Mouse (Mus musculus) right cerebral cortex, postnatal 10 days (tissue): Measurements from ENCODE around the gene Pigb.
"Not testable (repeated sequence)": the region's sequence is repeated elsewhere in the genome, so short reads cannot be mapped to it uniquely, and the experiment has no call there.

Experiments used
- DNase-seq, 2 experiments: peaks; one replicate each; pipeline ENCODE4 v3.0.0; 2021; ENCODE audit warnings: low spot score in 2 of 2

Pigb gene

DNA sequence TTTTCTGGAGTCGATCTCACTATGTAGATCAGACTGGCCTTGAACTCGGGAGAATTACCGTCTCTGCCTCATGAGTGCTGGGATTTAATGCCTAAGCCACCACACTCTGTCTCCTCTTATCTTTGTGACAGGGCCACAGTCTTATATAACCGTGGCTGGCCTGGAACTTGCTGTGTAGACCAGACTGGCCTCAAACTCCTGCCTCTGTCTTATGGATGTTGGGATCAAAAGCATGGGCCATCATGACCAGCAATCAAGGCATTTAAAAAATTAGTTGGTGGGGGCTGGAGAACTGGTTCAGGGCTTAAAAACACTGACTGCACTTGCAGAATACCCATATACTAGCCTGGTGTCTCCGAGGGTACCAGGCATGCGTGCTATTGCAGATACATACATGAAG is at the start of gene Pigb:
Gene Pigb, minus strand, starts transcription at position 299 of the 400 bp plus-strand sequence.
- no peak for DNase-seq

DNA sequence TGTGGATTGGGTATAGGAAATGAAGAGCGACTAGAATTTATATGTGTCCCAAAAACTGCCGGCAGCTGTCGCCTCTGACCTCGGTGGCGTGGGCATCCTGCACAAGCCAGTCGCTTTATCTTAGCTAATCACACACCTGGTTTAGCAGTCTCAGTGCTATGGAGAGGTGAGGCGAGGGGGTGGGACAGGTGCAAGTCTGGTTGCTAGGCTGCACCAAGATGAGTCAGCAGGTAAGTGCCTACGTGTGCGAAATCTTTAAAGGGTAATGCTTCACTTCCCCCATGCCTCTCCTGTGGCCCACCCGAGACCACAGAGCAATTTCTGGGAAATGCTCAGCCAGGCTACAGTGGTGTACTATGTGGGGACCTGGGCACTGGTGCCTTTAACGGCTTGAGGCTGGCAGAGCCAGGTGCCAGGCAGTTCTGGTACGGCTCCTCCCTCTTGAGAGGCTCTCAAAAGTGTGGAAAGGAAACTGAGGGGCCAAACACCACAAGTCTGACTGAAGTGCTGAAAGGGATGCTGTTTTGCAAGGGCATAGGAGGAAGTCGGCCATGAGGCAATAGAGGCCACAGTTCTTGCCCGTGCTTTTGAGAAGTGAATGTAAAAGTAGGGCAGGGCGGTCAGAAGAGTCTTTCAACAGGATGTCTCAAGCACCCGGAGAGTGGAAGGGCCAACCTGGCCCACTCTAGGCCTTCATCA is 49.2 kb upstream of the Pigb start:
- DNase-seq, result peak in 1 of 2 experiments; percentile 29

DNA sequence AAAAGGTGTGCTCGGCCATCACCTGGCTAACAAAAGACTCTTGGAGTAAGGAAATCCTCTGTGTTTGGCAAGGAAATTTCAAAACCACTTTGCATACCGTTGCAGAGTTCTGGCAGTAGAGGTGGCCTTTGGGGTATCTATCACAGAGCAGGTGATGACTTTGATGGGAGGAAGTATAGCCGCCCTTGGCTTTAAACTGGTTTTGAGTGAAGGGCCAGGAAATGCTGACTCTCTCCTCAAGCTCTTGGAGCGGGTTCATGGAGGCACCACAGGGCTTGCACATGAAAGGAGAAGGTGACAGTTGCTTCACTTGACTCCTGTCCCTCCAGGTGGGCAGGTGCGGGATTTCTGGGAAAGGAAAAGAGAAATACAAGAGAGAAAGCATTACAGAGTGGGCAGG is 47.4 kb upstream of the Pigb start:
- no peak for DNase-seq

DNA sequence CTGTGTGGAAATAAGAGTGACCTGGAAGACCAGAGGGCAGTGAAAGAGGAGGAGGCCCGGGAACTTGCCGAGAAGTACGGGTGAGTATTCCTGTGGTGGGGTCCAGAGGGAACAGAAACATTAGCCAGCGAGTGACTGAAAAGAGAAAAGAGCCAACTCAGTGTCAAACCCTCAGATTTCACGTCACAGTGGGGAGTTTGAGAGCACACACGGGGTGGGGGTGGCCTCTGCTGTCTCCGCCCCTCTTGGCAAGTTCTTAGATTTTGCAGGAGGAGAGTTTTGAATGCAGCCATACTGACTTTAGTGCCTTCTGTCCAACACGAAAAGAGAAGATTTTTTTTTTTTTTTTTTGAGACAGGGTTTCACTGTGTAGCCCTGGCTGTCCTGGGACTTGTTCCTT is 46.9 kb upstream of the Pigb start:
- no peak for DNase-seq

DNA sequence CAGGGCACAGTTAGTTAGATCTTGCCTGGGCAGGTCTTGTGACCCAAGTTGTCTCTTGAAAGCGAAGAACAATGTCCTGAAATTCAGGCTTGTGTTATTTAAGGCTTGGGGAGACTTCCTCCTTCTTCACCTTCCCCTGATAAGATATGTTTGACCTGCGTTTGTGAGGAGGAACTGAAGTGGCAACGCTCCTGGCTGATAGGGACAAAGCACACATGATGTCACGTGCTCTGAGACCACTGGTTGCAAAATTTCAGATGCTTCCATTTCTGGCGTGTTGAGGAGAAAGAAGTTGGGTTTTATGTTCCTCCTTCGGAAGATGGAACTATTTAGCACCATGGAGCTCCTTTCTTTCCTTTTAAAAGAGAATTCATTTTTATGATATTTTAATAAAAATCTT is 45.7 kb upstream of the Pigb start:
- DNase-seq, result no peak

DNA sequence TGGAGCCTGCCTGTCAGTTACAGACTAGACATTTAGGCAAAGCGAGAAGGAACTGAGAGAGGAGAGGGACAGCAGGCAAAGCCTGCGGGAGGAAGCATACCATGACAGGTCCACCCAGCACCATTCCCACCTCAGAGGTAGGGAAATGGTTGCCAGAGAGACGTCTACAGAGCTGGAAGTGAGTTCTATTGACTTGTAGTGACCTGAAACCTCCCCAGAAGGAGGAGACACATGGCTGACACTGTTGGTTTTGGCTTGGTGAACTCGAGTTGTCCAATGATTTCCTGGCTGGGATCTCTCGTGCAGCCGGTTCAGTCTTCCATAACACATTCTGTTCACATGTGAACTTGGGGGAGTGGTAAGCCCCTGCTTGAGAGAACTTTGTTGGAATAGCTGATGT is 43.8 kb upstream of the Pigb start:
- DNase-seq, result no peak

DNA sequence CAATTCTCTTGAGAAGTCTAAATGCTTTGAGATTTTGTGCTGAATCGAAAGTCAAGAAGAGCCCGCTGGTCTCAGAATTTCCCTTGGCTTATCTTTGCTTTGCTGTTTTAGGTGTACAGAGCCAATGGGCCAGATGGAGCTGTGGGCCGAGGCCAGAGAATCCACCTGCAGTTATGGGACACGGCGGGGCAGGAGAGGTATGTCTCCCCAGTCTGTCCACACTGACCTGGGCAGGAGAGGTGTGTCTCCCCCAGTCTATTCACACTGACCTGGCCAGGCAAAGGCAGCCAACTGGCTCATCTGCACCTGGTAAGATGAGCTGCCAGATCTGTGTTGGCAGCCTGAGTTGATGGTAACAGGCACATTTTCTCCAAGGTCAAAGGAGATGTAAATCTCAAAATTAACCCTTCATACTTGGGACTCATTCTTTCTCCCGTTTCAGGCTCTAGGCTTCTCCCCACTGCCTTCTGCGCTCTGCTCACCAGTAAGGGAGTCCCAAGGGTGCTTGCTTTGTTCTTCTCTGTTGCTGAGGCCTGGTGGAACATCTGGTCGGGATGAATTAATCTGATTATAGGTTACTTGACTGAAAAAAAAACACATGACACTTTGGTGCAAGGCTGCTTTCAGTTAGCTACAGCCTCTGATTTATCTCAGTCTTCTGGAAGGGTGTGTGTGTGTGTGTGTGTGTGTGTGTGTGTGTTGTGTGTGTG is 42.3 kb upstream of the Pigb start:
- no peak for DNase-seq

DNA sequence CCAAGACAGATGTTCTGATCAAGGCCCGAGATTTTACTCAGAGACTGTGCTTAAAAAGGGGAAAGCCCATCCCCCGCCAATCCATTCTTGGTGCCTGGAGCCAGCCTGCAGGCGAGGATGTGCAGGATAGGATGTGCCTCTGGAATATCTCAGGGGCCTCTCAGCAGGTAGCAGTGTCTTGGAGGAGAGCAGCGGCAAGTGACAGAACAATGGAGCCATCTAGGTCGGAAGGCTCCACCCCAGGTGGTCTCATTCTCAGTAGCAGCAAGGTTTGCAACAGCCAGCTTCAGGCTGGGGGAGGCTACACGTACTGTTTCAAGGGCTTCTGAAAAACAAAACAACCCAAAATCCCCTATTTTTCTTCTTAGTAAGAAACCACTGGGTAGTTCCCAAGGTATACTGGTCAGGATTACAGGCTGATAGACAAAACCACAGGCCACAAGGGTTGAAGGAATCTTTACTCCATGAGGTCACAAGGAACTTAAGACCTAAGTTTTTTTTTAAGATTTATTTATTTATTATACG is 39.7 kb upstream of the Pigb start:
- peak in 1 of 2 experiments; percentile 38 for DNase-seq

DNA sequence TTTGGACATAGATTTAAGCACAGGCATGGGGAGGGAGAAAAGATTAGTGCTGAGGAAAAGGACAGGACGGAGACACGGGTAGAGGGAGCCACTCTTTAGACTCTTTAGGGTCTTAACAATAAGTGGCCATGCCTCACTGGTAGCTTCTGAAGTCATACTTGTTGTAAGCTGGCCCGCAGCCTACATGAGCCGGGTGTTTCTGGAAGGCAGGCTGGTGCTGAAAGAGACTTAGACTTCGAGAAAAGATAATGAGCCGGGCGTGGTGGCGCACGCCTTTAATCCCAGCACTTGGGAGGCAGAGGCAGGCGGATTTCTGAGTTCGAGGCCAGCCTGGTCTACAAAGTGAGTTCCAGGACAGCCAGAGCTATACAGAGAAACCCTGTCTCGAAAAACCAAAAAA is 39.2 kb upstream of the Pigb start:
- not testable (repeated sequence) for DNase-seq

DNA sequence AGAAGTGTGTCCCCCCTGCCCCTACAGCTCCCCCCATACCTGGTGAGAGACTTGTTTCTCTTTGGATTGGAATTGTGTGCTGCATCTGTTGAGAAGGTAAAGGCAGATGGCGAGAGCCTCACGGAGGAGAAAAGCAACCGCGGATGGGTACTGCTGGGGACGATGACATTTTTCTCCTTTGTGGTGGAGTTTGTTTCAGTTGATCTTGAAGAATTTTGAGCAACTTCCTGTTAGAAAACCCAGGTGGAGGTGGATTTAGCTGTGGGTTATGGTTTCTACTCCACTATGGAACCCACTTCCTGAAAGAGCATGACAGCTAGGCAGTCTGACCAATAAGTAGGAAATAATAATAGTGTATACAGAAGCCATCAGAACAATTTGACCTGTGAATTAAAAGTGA is 33.0 kb upstream of the Pigb start:
- no peak for DNase-seq

DNA sequence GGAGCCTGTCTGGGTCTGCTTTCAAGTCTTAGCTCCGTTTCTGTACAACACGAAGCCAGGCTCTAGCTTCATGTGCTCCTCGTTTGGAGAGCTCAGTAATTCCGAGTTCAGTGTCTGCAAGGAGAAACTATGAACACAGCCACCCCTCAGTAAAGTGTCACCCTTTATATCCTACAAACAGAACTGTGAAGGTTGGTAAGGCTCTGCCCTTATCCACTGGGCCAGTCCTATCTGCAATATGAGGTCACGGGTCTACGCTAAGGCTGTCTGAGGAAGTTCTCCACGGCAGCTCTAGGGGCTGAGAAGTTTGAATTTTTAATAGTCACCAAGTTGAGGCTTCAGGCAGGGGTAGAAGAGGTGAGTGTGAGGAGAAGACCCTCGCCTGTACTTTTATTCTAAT is 32.2 kb upstream of the Pigb start:
- no peak for DNase-seq

DNA sequence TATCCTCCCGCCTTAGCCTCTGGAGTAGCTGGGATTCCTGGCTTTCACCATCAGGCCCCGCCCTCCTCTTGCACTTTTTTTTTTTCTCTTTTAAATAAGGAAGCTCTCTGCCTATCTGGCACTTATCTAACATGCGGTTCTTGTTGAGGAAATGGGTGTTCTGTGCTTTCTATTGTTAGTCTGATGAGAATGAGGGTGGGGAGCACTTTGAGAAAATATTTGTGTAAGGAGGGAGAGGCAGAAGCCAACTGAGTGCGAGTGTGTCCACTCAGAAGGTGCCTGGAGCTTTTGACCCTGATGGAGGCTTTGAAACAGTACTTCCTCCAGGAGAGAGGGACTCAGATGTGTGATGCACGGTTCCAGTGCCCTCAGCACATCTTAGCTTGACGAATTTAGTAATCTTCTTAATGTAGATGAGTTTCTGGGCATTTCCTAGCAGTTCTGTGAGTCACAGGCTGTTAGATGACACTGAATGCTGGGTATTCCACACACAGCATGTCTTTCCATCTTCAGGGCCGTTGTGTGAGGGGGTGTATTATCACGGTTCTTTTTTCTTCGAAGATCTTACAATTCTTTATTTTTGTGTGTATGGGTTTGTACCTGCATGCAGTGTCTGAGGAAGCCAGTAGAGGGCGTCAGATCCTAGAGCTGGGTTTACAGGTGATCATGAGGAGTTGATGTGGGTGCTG is 30.9 kb upstream of the Pigb start:
- no peak for DNase-seq

DNA sequence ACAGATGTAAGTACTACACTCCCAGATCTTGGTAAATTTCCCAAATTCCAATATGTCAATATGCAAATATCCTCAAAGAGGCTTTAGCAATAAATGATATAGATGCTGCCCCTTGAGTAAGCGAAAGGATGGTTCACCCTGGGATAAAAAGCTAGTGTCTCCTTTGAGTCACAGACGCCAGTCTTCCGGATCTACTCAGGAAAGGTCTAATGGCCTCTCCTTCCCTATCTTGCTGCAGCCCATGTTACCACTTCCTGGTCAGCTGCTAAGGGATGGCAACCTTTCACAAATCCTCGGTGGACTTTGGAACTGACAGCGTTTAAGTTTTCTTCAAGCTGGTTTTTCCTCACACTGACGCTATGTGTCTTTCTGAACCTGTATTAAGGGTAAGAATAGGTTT is 28.5 kb upstream of the Pigb start:
- DNase-seq, result no peak

DNA sequence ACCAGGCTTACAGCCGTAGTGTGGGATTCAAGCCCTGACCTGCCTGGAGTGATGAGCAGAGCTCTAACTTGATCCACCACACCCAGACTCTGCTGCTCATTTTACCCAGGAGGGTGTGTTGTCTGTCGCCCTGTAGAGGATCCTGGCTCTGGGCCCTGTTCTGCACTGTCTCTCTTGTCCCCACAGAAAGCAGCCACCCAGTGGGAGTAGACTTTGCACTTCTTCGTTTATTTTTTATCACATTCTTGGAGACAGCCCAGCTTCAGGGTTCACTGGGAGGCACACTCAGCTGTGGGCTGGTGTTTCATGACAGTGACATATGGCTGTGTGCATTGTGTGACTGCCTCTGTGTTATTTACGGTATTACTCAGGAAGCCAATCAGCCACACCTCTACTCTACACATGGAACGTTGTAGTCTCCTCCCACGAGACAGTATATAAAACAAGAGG is 28.1 kb upstream of the Pigb start:
- peak; percentile 46 to 61 for DNase-seq

DNA sequence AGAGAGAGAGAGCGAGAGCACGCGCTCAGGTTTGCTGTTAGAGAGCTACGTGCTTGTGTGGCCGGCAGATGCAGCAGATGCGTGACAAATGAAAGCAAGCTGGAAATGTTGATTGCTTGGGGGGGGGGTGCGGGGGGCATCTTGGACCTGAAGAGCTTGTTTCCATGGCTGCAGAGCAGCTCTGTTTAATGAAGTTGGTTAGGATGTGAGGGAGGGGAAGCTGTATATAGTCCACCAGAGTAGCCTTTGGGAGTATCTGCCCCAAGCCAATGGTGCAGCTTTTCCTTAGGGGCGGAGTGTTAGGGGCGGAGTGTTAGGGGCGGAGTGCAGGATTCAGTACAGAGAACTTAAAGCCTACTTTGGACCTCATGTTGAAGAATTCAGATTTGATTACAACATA is 26.9 kb upstream of the Pigb start:
- DNase-seq, result no peak

DNA sequence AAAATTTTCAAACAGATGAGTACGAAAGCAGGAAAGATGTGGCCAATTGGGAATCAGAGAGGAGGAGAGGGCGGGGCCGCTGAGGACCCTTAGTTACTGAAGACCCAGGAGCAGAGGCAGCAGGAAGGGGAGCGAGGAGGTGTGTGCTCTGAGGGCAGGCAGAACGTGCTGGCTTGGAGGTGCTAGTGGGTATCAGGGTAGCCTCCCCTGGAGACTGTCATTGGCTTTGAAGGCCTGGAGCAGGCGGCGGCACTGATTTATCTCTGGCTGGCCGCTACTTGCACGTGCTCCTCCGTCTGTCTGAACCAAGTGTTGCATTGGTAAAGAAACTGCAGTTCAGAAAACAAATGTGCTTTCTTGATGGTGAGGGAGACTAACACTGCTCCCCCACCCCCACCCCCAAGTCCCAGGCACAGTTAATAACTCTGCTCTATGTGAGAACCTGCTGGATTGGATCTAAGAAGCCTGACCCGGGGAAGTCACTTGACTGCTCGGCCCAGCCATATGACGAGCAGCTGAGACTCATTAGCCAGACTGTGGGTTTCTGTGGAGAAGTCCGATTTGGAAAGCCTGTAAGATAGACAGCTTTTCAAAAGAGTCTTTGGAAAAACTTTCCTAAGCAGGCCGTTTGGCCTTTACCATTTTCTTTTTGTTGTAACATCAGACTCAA is 23.6 kb upstream of the Pigb start:
- DNase-seq, result no peak

DNA sequence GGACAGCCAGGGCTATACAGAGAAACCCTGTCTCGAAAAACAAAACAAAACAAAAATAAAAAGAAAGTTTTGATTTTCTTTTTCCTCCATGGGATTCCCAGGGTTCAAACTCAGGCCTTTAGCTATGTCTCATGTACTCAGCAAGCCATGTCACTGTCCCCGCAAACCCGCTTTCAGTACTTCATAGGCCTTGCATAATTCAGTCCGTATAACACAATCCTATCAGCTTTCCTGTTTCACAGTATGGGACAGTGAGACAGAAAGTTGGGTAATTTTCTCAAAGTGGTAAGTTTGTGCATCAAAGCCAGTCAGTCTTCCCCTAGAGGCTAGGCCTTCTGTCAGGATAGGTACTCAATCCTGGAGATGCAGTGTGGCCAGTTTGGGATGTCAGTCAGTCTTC is 19.0 kb upstream of the Pigb start:
- DNase-seq, result no peak

DNA sequence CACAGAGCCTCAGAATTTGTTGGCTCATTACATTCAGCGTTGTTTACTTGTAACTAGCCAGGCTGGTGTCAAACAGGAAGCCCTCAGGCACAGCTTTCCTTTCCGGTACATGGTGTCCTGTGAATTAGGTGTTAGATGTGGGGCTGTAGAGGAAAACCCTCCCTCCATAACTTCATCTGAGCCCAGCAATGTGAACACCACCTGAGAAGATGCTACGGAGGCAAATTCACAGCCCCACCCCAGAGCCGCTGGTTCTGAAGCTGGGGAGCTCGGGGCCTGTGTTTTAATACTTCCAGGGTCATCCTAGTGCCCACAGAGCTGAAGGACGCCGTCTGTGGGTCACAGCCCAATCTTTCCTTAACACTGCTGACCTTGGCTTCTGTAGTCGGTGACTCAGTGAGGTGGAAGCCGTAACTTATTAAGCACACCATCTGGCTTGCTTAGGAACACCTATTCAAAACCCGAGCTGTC is 15.3 kb upstream of the Pigb start:
- DNase-seq, result no peak

DNA sequence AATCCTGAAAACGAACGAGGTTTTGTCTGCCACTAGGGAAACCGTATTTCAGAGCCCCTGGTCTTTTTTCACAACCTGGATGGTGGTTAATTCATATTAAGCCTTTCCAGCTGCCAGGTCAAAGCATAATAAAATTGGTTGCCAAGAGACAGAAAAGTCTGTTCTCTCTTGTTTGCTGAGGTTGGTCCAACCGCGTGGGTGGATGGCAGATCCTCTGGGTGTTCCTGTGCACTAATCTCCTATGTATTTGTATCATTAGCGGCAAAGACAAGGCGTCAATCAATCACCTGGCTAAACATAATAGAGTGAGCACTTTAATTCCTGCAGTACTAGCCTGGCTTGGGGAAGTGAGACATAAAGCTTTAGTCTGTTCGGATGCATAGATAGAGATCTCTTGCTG is 10.4 kb upstream of the Pigb start:
- no peak for DNase-seq

DNA sequence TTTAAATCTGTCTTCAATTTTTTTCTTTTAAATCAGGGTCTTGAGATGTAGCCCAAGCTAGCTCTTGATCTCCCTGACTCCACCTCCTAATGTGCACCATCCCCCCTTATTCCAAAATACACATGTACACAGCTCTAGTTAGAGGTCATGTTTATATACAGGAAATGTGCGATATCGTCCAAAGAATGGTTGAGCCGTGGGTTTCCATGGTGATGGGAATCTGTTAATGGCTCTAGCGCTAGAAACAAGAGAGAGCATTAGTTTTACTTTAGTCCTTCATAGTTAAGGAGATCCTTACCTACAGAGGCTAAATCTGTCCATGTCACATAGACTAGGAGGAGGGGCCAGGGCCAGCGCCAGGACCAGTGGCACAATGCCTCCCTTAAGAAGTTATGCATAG is 9.7 kb upstream of the Pigb start:
- DNase-seq, result no peak

DNA sequence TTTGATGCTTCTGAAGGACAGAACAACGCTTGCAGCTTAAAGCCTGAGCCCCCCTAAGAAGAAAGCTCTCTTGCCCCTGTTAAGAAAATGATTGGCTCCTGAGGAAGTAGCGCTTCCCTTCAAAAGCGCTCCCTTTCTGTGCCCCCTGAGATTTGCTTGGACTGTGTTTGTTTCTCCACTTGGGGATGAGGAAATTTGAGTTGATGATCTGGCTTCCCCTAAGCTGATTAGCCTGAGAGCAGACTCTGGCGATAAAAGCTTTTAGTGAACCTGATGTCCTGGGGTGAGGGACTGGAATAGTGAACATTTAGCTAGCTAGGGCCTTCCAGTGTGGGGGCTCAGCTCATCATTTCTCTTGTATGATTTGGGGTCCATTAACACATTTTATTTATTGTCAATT is 8.7 kb upstream of the Pigb start:
- no peak for DNase-seq

DNA sequence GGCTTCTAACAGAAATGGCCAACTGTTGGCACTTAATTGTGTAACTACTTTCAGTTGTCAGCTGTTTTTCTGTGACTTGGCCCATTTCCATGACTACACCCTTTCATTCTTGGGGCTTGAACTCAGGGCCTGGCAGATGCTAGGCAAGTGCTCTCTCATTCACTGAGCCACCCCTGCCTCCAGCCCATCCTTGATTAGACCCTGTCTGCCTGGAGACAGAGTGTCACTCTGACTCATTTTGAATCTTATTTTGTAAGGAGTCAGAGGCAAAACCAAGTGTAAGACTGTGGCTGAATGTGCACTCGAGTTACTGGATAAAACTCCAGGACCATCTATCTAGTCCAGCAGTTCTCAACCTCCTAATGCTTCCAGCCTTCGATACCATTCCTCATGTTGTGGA is 7.7 kb upstream of the Pigb start:
- no peak for DNase-seq
